Mouse (Mus musculus): ENCODE results near the gene Sf3a1. TPM values are rescaled to one million over a fixed set of nuclear protein-coding genes. Genes with fewer than 3 reads are reported as not detected.

Gene Sf3a1
- polyA plus RNA-seq, 1 experiment from 2014 or later, result 71.6 TPM

DNA sequence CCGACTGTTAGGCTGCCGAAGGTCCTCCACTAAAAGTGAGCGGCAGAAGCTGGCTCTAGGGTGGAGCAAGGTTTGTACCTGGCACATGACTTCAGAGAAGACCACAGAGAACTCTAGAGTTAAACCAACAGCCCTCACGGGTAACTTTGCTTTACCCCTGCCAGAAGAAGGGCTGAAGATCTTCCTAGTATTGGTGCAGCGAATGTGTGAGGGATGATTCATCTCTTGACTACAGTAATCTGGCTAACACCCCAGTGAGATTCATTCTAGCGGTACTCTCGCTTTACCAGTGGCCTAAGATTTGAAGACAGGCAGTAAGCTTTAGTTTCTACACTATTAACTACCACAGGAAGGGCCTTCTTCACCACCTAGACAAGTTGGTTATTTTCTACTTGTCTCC lies 45.8 kb downstream of the Sf3a1 start:
- Histone ChIP-seq H3K9ac (no peak overlapping the region), H3K36me3 (peaks cover 55% of the 10 kb centered on the region), H3K9me3 (no peaks in the 10 kb centered on the region), H3K4me1 (peaks cover 6% of the 10 kb centered on the region; the same call in 1 of the 2 replicates), H3K27ac (no peak overlapping the region), H3K4me3 (no peak overlapping the region), H3K27me3 (no peaks in the 10 kb centered on the region), H3K4me2 (no peak overlapping the region)
- WGBS, result 91% methylated on average over 7 of the region's 7 CpGs
- ATAC-seq (ENCODE audit: insufficient number of reproducible peaks, insufficient read depth, low FRiP score, low TSS enrichment, low read depth), result no peak

DNA sequence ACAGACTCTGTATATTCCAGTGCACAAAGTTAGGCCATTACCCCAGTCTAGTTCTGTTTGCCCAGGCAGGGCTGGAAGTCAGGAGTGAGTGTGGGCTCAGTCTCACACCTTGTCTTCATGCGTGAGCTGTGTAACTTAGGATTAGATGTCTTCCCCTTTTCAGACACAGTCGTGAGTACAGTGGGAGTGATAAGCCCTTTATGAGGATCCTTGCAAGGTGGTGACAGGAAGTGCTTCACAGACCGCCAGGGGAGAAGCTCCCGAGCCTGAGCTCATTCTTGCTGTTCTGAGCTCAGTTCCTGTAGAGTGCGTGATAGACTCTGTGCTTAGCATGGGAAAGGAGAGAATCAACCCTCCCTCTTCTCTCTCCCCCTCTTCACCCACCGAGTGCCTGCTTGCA lies 46.4 kb downstream of the Sf3a1 start:
- Histone ChIP-seq H3K27me3 (no peaks in the 10 kb centered on the region), H3K4me1 (peaks cover 6% of the 10 kb centered on the region; the same call in 1 of the 2 replicates), H3K9ac (no peak overlapping the region), H3K9me3 (no peaks in the 10 kb centered on the region), H3K36me3 (peaks cover 60% of the 10 kb centered on the region), H3K4me3 (no peak overlapping the region), H3K4me2 (no peak overlapping the region), H3K27ac (no peak overlapping the region)
- 74% methylated on average over 6 of the region's 6 CpGs for WGBS
- no peak for ATAC-seq (ENCODE audit: insufficient number of reproducible peaks, insufficient read depth, low FRiP score, low TSS enrichment, low read depth)

DNA sequence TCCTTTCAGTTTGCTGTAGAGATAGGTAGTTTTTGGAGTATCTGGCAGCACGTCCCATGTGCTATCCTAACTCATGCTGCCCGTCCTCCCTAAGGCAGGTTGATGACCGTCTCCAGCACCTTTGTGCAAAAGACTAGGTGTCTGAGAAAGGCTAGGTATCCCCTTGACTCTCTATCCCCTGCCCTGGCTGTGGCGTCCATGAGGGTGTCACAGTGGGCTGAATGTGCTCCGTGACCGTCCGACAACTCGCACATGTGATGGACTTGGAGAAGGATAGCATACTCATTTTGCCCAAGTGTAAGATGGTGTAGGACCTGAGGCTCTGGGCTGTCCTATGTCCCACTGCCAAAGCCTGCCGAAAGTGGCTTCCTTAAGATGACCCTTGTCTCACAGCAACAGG lies 47.5 kb downstream of the Sf3a1 start:
- Histone ChIP-seq H3K27ac (no peak overlapping the region), H3K4me1 (peaks cover 3% of the 10 kb centered on the region; the same call in 1 of the 2 replicates), H3K4me2 (no peak overlapping the region), H3K4me3 (no peak overlapping the region), H3K9ac (no peak overlapping the region), H3K27me3 (no peaks in the 10 kb centered on the region), H3K36me3 (peaks cover 71% of the 10 kb centered on the region), H3K9me3 (no peaks in the 10 kb centered on the region)
- WGBS, result 88% methylated on average over 9 of the region's 9 CpGs
- no peak for ATAC-seq (ENCODE audit: insufficient number of reproducible peaks, insufficient read depth, low FRiP score, low TSS enrichment, low read depth)

DNA sequence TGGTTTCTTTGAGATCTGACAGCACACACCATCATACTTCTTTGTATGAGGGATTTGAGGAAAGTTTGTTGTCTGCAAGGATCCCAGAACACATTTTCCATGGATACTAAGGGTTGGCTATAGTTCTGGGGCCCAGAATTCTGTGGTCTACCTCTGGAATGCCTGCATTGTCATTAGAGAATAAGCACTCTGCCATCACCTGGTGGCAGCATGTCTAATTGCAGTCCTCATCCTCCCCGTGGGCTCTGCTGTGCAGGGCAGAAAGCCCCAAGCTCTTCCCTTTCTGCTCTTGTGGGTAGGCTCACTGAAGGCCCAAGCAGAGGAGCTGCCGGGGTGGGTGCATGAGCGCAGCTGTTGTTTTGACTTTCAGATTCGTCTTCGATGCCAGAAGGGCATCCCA lies 49.4 kb downstream of the Sf3a1 start:
- Histone ChIP-seq H3K27me3 (no peaks in the 10 kb centered on the region), H3K9me3 (no peaks in the 10 kb centered on the region), H3K4me3 (no peak overlapping the region), H3K27ac (no peak overlapping the region), H3K9ac (no peak overlapping the region), H3K36me3 (peaks cover 90% of the 10 kb centered on the region), H3K4me1 (no peaks in the 10 kb centered on the region), H3K4me2 (no peak overlapping the region)
- WGBS, result 70% methylated on average over 5 of the region's 5 CpGs
- ATAC-seq (ENCODE audit: insufficient number of reproducible peaks, insufficient read depth, low FRiP score, low TSS enrichment, low read depth), result no peak

DNA sequence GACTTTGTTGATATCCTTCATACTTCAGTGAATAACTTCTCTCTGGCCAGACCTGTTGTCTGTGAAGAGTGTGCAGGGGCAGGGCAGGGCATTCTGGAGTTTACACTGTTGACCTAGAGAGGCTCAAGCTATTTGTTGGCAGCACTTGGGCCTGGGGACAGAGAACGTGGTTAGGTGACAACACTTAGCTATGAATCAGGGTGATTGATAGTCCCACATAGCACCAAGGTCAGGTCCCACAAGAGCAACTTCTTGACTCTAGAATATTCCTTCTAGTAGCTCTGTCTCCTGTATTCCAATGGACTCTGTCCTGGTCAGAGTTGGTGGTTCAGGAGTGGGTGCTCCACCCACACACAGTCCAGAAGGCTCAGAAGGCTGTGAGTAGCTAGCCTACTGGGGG lies 50.6 kb downstream of the Sf3a1 start:
- no peaks in the 10 kb centered on the region for H3K27me3 ChIP-seq
- H3K4me2 ChIP-seq, result no peak overlapping the region
- H3K4me1 ChIP-seq, result no peaks in the 10 kb centered on the region
- H3K27ac ChIP-seq, result no peak overlapping the region
- 89% methylated on average over 1 of the region's 1 CpGs for WGBS
- H3K36me3 ChIP-seq, result peaks cover 98% of the 10 kb centered on the region
- no peak overlapping the region for H3K9ac ChIP-seq
- H3K9me3 ChIP-seq, result no peaks in the 10 kb centered on the region
- no peak for ATAC-seq (ENCODE audit: insufficient number of reproducible peaks, insufficient read depth, low FRiP score, low TSS enrichment, low read depth)
- no peak overlapping the region for H3K4me3 ChIP-seq

DNA sequence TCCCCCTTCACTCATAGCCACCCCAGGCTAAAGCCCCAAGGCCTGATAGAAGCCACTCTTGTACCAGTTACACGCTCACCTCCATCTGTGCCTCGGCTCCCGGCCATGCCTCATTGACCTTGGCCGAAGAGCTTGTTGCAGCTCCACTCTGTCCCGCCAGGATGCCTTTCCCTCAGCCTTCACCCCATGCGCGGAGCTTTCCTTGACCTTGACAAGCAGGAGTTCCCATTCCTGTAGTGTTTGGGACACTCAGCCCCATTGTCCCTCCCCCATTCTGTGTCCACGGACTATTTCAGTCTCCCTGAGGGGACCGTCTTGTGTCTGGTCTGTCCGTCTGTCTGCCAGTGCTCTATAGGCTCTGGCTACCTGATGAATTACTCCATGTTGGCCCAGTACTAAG lies 53.0 kb downstream of the Sf3a1 start:
- Histone ChIP-seq H3K27ac (no peak overlapping the region), H3K9ac (no peak overlapping the region), H3K36me3 (peaks cover 80% of the 10 kb centered on the region), H3K9me3 (no peaks in the 10 kb centered on the region), H3K4me2 (no peak overlapping the region), H3K4me1 (0 out of 2 replicates have a peak, but pooled peaks cover 7% of the 10 kb centered on the region), H3K4me3 (no peak overlapping the region), H3K27me3 (peaks cover 8% of the 10 kb centered on the region)
- no peak for ATAC-seq (ENCODE audit: insufficient number of reproducible peaks, insufficient read depth, low FRiP score, low TSS enrichment, low read depth)
- 89% methylated on average over 10 of the region's 10 CpGs for WGBS

DNA sequence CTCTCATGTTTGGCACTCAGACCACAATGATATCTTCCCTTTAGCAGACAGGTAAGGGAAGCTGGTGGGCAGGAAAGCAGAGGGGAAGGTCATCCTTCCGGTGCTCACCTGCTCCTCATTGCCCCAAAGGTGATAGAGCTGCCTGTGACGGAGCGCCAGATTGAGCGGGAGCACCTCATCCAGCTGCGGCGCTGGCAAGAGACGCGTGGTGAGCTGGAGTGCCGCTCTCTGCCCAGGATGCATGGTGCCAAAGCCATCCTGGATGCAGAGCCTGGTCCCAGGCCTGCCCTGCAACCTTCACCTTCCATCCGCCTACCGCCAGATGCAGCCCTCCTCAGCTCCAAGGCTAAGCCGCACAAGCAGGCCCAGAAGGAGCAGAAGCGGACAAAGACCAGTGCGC lies 54.4 kb downstream of the Sf3a1 start:
- Histone ChIP-seq H3K36me3 (peaks cover 66% of the 10 kb centered on the region), H3K9me3 (no peaks in the 10 kb centered on the region), H3K27ac (no peak overlapping the region), H3K4me2 (no peak overlapping the region), H3K4me1 (peaks cover 20% of the 10 kb centered on the region), H3K27me3 (peaks cover 22% of the 10 kb centered on the region), H3K4me3 (no peak overlapping the region), H3K9ac (no peak overlapping the region)
- WGBS, result 92% methylated on average over 14 of the region's 14 CpGs
- ATAC-seq (ENCODE audit: insufficient number of reproducible peaks, insufficient read depth, low FRiP score, low TSS enrichment, low read depth), result no peak

DNA sequence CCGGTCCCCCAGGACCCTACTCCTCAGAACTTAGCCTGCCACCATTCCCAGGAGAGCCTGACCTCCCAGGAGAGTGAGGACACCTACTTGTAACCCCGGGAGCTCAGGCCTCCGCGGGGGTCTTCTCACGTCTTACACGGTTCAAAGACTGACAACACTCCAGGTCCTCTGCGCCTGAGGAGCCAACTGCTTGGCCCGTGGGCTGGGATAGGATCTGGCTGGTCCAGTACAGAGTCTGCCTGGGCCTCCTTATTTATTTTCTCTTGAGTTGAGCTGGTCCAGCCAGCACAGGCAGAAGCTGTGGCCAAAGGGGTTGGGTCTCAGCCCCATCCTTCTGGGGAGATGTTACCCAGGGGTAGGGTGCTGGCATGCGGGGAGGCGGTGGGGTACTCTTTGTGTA lies 54.9 kb downstream of the Sf3a1 start:
- H3K4me3 ChIP-seq, result no peak overlapping the region
- peaks cover 24% of the 10 kb centered on the region for H3K27me3 ChIP-seq
- 87% methylated on average over 10 of the region's 10 CpGs for WGBS
- peaks cover 61% of the 10 kb centered on the region for H3K36me3 ChIP-seq
- H3K9me3 ChIP-seq, result no peaks in the 10 kb centered on the region
- peaks cover 20% of the 10 kb centered on the region for H3K4me1 ChIP-seq
- H3K4me2 ChIP-seq, result no peak overlapping the region
- ATAC-seq (ENCODE audit: insufficient number of reproducible peaks, insufficient read depth, low FRiP score, low TSS enrichment, low read depth), result no peak
- no peak overlapping the region for H3K9ac ChIP-seq
- H3K27ac ChIP-seq, result no peak overlapping the region

DNA sequence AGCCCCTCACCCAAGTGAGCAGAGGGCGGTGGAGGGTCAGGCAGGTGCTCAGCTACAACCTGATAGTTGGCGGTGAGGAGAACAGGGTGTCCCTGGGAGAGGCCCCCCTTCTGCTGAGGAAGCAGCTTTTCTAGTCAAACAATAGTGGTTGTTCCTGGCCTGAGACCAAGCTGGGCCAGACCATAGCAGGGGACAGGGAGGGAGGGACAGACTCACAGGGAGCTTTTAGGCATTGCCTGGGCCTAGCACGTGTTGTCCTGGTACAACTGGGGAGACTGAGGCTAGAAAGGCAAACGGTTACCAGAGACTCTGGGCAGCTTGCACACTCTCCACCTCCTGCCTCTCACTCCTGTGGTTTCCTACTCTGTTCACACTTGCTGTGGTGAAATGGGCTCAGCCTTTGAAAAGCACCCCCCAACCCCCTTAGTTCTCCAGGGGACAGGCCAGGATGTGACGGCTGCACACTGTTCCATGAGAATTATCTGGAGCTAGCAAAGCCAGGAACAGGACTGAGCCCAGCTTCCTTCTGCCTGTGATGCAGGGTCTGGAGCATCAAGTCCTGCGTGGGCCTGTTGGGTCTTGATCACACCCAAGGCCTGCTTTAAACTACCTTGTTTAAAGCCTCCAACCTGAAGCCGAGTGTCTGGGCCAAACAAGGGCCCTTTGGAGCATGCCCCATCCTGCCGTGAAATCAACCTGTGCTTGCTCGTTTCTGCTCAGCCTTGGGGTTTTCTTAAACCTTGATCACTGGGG lies 56.3 kb downstream of the Sf3a1 start:
- no peaks in the 10 kb centered on the region for H3K9me3 ChIP-seq
- no peak for ATAC-seq (ENCODE audit: insufficient number of reproducible peaks, insufficient read depth, low FRiP score, low TSS enrichment, low read depth)
- H3K4me3 ChIP-seq, result no peak overlapping the region
- H3K4me1 ChIP-seq, result peaks cover 20% of the 10 kb centered on the region
- H3K9ac ChIP-seq, result no peak overlapping the region
- peaks cover 49% of the 10 kb centered on the region for H3K36me3 ChIP-seq
- 72% methylated on average over 9 of the region's 9 CpGs for WGBS
- peaks cover 26% of the 10 kb centered on the region for H3K27me3 ChIP-seq
- peak overlapping the region; percentile 77 for H3K27ac ChIP-seq
- no peak overlapping the region for H3K4me2 ChIP-seq

DNA sequence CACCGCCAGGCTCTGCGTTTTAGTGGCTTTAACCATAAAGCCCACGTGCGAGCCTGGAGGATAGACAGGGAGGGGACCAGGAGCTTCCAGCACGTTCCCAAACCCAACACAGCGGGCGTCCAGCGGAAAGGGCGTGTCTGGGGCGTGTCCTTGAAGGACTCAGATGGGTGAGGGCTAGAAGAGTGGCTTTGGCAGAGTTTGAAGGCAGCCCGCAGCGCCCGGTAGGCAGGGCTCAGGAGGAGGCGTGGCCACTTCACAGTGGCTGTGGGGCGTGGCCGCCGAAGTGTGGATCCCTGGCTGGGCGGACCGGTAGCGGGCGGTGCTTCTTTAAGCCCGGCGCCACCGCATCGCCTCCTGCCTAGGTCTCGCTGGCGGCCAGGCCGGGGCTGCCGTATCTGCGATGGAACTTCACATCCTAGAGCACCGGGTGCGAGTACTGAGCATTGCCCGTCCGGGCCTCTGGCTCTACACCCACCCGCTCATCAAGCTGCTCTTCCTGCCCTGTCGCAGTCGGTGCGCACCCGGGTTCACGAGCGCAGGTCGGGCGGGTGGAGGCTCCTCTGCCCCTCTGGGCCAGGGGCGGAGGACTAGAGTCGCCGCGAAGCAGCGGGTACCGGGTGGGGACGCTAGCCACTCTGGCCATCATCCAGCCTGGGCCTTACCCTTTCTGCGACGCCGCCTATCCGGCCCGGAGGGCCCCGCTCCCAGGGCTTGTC lies 57.9 kb downstream of the Sf3a1 start, which contains the start of gene Castor1:
Gene Castor1 (plus strand): TSS at position 312 of the 716 bp plus-strand sequence.
- ATAC-seq (ENCODE audit: insufficient number of reproducible peaks, insufficient read depth, low FRiP score, low TSS enrichment, low read depth), result peak; percentile 48
- Histone ChIP-seq H3K9me3 (no peaks in the 10 kb centered on the region), H3K4me2 (peak within 1 kb of the TSS; percentile 94), H3K9ac (peak within 1 kb of the TSS; percentile 74), H3K4me1 (peaks cover 20% of the 10 kb centered on the region), H3K27me3 (peaks cover 26% of the 10 kb centered on the region), H3K36me3 (peaks cover 32% of the 10 kb centered on the region), H3K27ac (peak within 1 kb of the TSS; percentile 77), H3K4me3 (peak within 1 kb of the TSS; percentile 54)
- WGBS, result 2% methylated on average over 56 of the region's 56 CpGs

DNA sequence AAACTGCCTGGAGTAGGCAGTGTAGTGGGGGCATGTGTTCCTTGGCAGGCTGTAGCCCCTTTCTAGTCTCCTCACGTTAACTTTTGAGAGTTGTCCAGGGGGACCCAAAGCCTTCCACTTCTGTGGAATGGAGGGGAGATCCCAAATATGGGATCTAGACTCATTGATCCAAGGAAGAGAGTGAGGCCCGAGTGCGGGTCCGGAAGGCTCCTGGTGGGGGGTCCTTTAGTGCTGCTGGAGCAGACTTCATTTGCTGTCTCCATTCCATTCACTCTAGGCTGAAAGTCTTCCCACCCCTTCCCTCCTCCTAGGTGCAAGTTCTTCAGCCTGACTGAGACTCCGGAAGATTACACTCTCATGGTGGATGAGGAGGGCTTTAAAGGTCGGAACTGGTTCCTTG lies 58.5 kb downstream of the Sf3a1 start:
- Histone ChIP-seq H3K9me3 (no peaks in the 10 kb centered on the region), H3K4me2 (peak overlapping the region; percentile 94), H3K27me3 (peaks cover 26% of the 10 kb centered on the region), H3K27ac (no peak overlapping the region), H3K36me3 (peaks cover 26% of the 10 kb centered on the region), H3K4me1 (peaks cover 22% of the 10 kb centered on the region), H3K9ac (peak overlapping the region; percentile 74), H3K4me3 (peak overlapping the region; percentile 54)
- no peak for ATAC-seq (ENCODE audit: insufficient number of reproducible peaks, insufficient read depth, low FRiP score, low TSS enrichment, low read depth)
- 8% methylated on average over 6 of the region's 6 CpGs for WGBS

DNA sequence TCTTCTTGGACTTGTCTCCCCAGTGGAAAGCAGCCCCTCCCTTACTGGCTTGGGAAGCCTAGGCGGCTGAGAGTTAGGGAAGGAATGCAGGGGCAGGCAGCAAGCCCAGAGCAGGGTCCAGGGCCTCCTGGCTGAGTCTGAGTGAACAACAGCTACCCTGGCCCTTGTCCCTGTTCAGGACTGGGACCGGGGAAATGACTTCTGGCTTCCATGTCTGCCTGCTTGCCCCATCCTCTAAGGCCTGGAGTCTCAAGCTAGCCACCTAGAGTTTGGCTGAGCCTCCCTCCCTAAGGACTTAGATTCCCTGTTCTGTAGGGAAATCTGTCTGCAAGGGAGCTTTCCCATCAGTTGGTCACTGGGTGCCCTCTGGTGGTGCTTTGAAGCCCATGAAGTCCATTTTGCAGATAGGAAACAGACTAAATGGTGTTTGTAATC lies 59.2 kb downstream of the Sf3a1 start:
- 9% methylated on average over 2 of the region's 2 CpGs for WGBS
- no peak overlapping the region for H3K4me2 ChIP-seq
- no peaks in the 10 kb centered on the region for H3K9me3 ChIP-seq
- H3K27me3 ChIP-seq, result peaks cover 26% of the 10 kb centered on the region
- no peak overlapping the region for H3K27ac ChIP-seq
- peaks cover 20% of the 10 kb centered on the region for H3K36me3 ChIP-seq
- ATAC-seq (ENCODE audit: insufficient number of reproducible peaks, insufficient read depth, low FRiP score, low TSS enrichment, low read depth), result no peak
- H3K4me1 ChIP-seq, result peaks cover 25% of the 10 kb centered on the region
- no peak overlapping the region for H3K9ac ChIP-seq
- no peak overlapping the region for H3K4me3 ChIP-seq
